Mouse (Mus musculus): Measurements from ENCODE around the gene Ube4a.

The Ube4a gene

DNA sequence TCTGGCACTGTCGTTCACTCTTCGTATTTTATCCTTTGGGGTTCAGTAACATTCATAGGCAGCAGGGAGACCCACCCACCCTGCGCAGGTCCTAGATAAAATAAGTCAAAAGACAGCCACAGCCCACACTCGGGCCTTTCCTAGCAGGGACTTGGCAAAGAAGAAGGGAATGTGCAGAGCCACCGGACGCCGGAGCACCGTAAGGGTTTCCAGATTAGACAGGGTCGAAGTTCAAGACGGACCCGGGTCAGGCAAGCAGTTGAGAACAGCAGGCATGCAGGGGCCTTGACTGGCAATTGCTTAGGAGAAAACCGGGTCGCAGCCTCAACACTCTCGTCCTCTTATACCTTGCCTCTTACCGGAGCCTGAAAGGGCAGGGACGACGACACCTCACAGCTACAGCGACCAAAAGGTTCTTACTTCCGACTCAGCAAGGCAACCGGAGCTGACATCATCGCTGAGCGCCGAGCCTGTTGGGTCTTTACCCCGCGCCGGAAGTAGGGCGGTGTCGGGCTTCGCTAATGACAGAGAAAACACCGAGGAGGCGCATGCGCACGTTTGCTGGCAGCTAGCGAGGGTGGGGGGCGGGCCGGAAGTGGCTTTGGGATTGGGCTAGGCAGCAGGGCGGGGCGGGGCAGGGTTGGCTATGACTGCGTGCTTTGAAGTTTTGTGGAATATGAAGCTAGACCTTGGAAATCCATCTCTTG lies at the start of gene Ube4a:
Gene Ube4a, minus strand, starts transcription at position 475 of the 707 bp plus-strand sequence.
- DNase-seq: peak; percentile 100

- DNase-seq: no peak
Measured at GRCm38 (mm10) chr9:45014879-45015278, 49.5 kb upstream of the Ube4a start.

DNA sequence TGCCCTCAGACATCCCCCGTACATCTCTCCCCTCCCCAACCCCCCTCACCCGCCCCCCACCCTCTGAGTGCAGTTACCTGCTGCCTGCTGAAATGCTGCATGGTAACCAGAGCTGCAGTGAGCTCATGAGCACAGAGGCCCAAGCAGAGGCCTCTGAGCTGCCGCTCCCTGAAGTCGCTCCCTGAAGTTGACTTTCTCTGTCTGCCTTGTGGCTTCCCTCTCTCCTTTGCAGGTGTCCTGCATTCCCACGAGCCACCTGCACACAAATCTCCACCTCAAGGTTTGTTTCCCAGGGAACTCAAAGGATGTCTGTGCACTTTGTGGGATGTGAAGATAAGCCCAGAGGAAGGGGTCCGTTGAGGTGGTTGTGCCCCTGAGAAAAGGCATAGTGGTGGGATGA lies 45.9 kb upstream of the Ube4a start:
- DNase-seq: no peak

GRCm38 (mm10) chr9:45010461-45010860 lies 45.1 kb upstream of the Ube4a start:
- DNase-seq: no peak

DNA sequence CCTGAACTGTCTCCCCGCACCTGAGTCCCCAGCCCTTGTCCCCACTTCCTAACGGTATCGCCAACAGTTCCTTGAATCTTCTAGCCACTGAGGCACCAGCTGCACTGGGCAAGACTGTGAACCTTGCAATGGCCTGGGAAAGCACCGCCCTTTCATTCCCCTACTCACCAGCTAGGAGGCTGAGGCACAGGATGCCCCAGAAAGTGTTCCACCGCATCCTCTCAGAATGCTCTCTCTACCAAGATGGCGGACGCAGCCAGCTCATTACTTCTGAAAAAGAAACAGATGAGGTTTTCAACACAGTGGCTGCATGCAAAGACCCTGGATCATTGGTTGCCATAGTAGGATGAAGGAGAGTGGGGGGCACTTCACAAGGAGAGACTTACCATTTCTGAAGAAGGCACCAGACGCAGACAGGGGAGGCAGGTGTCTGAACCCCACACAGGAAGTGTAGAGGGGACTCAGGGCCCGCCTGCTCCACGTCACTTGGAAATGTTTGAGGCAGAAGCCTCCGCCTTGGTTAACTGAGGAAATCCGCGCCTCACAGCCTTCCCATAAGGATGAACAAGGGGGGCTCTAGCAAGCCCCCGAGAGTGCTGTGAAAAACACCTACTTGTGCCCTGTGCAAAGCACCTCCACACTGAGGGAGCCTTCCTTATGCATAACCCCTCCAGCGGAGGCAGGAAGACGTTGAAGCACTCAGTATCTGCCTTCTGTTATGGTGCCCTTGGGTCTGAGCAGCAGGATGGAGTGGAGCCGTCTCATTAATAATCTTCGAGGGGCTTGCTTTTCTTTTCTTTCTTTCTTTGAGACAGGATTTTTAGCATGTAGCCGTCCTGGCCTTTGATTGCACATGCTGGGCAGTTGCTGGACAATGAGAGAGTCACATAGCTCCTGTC lies 44.0 kb upstream of the Ube4a start, which contains the start of gene Cd3e:
Gene Cd3e, minus strand, starts transcription at position 448 of the 899 bp plus-strand sequence.
- DNase-seq: no peak

- DNase-seq: no peak
Measured at GRCm38 (mm10) chr9:45008342-45008741, 42.9 kb upstream of the Ube4a start.

DNA sequence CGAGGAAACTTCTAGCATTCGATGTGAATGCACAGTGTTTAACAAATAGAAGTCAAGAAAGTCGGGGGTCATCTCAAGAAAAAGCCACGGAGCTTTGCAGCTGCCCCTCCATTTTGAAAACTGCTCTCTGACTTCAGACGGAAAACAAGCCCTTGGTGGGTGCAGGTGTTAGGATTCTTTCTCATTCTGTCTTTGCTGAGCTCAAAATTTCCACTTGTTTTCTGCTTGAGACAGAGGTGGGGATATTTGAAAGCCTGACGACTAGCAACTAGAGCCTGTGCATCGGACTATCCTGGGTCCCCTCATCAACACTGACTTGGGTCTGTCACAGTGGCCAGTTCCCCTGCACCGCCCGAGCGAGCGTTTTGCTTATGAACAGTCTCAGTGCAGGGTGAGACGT lies 42.0 kb upstream of the Ube4a start:
- DNase-seq: no peak

GRCm38 (mm10) chr9:45000249-45000648 lies 34.8 kb upstream of the Ube4a start:
- DNase-seq: no peak

- DNase-seq: no peak
Measured at GRCm38 (mm10) chr9:44999776-45000175, 34.4 kb upstream of the Ube4a start.

- DNase-seq: peak; percentile 62 to 64
Measured at GRCm38 (mm10) chr9:44999171-44999570, 33.8 kb upstream of the Ube4a start.

GRCm38 (mm10) chr9:44998138-44998537 lies 32.7 kb upstream of the Ube4a start:
- peak in 1 of 2 experiments; percentile 6 for DNase-seq

DNA sequence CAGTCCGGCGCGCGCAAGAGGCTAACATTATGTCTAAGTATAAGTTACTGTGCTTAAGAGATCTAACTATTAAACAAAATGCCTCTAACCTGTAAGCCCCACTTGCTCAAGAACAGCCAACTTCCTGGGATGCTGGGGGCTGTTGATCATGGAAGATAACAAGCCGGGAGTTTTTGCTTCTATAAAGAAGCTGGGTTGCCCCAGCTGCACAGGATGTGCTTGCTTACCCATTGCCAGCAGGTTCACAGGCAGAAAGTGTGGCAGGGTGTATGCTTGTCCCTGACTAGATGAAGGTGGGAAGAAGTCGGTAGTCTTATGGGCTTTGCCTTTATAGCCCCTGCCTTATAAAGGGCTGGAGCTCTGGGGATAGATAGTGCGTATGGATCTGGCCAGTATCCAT lies 31.2 kb upstream of the Ube4a start:
- no peak for DNase-seq

DNA sequence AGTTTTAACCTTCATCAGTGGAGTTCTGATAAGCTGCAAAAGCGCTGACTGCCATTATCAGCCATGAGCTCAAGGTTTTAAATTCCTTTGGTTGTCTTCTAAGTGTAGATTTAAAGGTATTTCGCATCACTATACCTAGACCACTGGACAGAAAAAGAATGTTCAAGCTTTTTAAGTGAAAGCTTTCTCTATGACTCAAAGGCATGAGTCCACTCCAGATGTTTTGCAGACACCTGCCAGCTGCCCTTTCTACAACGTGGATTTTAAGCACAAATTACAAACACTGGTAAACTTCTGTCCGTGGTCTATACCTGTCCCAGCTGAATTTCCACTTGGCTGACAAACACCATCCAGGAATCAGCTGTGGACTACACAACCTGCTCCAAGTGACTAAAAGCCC lies 29.6 kb upstream of the Ube4a start:
- no peak for DNase-seq

DNA sequence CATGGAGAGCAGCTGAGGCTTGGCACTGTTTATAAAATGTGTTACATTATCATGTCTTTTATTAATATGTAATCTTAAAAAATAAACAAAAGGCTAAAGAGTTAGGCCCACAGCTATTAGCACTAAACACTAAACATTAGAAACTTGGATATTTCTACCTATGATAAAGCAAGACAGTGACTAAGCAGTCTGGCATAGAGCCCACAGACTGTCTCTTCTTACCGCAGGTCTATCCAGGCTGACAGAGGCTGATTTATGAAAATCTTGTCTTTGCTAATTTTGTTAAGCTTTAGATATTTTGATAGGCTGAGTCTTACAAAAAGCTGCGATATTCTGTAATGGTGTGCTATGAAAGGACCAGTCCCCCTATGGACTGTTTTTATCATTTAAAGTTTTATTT lies 27.9 kb upstream of the Ube4a start:
- no peak for DNase-seq

GRCm38 (mm10) chr9:44992271-44992670 lies 26.9 kb upstream of the Ube4a start:
- peak; percentile 76 to 83 for DNase-seq

DNA sequence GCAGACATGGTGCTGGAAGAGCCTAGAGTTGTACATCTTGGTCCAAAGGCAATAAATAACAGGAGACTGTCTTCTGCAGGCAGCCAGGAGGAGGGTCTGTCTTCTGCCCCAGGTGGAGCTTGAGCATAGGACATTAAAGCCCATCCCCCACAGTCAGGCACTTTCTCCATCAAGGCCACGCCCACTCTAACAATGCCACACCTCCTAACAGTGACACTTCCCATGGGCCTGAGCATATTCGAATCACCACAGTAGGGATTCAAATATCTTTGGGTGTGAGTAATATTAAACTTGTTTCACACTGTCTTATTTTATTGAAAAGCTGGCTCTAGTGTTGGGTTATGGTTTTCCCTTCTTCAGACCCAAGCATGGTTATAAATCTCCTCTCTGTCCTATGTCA lies 26.4 kb upstream of the Ube4a start:
- DNase-seq: no peak

DNA sequence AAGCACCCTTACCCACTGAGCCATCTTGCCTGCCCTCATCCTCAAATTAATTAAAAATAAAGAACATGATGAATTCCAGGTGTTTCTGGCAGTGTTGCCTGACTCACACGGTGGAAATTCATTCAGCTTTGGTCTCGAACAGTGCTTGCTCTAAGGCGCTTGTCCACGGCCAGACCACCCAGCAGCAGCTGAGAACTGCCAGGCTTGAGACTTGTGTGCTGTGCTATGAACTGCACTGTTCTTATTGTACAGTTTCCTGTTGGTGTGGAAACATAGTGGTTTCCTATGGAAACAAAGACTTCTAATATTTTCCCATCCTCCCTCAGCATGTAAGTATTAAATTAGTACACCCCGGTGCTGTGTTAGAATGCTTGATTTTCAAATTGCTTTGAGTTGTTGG lies 21.6 kb upstream of the Ube4a start:
- DNase-seq: no peak

DNA sequence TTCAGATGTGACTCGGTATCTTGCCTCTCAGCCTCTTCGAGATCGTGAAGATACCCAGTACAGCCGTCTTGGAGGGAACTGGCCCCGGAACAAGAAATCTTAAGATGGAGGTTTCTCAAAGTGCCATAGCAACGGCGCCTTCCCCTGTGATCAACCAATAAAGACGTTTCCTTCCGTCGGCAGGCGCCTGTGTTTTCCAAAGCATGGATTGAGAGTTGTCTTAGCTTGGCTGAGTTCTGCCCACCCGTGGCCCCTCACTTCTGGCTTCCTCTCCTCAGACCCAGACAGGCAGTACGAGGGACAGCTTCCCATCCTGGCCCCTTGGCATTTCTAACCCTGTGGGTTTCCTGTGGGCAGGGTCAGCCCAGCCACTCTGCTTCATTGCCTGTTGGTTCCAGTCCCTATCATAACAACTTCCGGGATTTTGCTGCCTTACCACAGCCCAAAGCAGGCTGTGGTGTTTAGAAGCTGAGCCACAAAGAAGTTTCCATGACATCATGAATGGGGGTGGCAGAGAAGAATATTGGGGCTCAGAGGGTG lies 20.9 kb upstream of the Ube4a start:
- no peak for DNase-seq

DNA sequence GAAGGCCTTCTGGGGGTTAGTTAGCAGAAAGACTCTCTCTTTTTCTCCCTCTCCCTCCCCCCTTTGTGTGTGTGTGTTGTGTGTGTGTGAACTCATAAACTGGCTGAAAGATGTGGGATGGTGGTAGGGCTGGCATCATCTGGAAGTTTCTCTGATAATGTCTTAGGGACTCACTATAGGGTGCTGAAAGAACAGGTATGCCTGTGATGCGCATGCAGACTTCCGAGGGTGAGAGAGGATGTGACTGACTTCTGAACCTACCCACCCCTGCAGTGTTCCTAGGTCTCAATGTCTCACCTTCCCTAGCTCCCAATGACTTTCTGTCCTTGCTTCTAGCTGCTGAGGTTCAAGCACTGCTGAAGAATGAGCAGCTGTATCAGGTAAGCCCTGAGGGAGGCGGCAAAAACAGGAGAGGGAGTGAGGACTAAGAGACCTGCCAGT lies 20.3 kb upstream of the Ube4a start:
- DNase-seq: no peak

GRCm38 (mm10) chr9:44983001-44983400 lies 17.6 kb upstream of the Ube4a start:
- no peak for DNase-seq

DNA sequence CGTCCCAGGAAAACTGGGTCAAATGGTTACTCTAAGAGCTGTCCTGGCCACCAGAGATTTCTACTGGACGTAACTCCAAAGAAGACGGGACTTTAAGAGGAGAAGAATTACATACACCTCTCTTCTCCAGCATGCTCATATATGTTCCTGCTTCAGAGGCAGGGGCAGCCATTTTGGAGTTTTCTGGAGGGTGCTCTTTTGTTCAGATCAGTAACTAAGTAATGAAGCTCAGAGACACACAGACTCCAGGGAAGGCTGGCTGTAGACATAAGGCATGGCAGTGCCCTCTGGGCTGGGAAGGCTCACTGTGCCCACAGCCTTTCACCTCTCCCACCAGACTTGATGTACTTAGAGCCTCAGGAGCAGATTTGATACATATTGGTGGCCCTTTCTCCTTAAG lies 17.1 kb upstream of the Ube4a start:
- DNase-seq: no peak

DNA sequence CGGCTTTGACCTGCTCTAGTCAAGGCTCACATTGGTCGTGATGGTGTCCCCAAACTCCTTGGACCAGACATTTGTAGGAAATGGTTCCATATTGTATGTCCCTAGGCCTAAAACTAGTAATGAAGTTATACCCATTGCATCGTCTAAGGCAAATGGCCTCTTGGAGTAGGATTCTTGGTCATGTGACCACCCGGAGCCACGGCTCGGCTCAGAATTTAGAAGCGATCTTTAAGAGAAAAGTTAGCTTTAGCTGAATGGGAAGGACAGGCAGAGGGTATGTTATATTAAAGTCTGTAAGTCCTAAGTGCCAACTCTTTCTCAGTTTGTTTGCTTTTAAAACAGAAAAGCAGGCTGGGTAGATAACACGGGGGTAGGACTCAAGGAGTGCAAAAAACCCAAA lies 16.7 kb upstream of the Ube4a start:
- DNase-seq: no peak

DNA sequence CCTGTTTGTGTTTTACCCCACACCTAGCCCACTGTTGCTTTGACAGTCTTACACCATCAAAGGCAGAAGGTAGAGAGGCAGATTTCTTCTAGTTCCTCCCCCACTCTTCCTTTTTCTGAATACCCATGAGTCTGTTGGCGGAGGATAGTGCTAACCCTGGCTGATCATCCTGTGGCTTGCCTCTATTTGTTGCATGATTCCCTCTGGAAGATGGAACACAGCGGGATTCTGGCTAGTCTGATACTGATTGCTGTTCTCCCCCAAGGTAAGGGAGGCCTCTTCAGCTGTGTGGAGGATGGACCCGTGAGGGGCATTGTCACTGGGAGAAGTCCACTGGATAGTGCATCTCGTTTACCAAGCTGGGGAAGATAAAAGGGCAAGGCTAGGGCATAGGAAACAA lies 16.3 kb upstream of the Ube4a start, which contains the start of gene Cd3d:
Gene Cd3d, plus strand, starts transcription at position 111 of the 400 bp plus-strand sequence.
- DNase-seq: no peak

- no peak for DNase-seq
Measured at GRCm38 (mm10) chr9:44981104-44981503, 15.7 kb upstream of the Ube4a start.

Measured in cerebellum, postnatal 25 days (tissue).